Mouse (Mus musculus) neural tube, embryonic 10.5 days (tissue): ENCODE data around the gene Akap13.

Experiments used
- DNase-seq: peaks from one replicate; pipeline ENCODE4 v3.0.0-alpha.2; 2017; ENCODE audit warnings: low spot score; ENCODE audit errors: extremely low spot score

Gene Akap13

DNA sequence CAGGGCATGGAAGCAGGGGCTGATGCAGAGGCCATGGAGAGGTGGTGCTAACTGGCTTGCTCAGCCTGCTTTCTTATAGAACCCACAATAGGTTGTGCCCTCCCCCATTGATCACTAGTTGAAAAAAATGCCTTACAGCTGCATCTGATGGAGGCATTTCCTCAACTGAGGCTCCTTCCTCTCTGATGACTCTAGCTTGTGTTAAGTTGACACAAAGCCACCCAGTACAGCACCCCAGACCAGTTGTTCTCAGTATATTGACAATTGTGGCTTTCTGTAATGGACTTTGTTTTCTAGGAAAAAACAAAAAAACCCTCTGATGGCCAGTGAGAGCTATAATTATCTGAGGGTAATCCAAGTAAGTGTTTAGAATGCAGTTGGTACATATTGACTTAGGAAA, 178.1 kb downstream of the Akap13 start:
- no peak for DNase-seq

GRCm38 (mm10) chr7:75633807-75634526, 178.6 kb downstream of the Akap13 start:
- DNase-seq: no peak

GRCm38 (mm10) chr7:75638769-75639168, 183.4 kb downstream of the Akap13 start:
- DNase-seq: no peak

DNA sequence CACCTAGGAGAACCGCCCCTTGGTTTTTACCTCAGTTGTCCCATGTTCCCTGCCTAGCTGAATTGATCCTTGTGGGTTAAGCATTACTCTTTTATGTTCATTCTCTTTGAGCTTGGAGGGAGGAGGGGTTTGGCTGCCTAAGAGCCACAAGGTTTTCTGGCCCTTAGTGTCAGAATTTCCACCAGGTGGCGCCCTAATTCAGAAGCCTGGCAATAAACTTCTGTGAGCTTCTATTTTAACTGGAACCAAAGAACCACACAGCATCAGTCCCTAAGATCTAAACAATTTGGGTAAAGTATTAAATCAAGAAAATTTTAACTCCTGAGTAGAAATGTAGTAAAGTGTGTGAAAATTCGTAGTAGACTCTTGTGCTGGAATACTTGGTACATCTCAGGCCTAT, 184.2 kb downstream of the Akap13 start:
- DNase-seq: peak; percentile 60

DNA sequence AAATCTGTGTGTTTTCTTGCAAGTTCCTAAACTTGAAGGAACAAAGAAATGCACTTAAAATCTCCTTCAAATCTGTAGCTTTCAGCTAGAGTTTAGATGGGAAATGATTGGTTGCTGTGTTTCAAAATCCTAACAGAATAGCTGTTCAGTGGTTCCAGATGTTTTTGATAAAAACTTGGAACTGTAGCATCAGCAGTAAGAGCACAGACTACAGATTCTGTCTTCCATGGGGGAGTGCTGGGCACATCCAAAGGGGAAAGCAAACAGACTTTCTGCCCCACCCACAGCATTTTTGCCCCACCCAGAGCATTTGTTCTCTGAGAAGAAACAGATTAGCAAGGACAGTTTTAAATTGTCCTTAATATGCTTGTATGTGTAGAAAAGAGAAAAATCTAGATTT, 184.7 kb downstream of the Akap13 start:
- no peak for DNase-seq

DNA sequence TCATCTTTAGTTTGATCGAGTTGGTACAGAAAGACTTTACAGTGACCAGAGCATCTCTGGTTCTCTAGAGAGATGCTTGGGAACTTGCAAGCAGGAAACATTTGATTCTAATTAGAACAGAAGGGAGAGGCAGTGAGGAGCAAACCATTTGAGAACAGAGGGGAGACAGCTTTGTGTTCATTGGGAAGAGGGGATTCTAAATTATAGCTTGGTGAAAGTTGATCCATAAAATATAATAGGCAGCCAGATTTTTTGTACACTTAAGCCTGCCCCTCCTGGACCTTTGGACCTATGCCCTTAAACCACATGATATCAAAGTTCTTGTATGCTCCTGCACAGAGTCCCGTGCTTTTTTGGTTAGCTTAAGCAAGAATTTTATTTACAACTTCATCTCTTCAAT, 185.3 kb downstream of the Akap13 start:
- no peak for DNase-seq

DNA sequence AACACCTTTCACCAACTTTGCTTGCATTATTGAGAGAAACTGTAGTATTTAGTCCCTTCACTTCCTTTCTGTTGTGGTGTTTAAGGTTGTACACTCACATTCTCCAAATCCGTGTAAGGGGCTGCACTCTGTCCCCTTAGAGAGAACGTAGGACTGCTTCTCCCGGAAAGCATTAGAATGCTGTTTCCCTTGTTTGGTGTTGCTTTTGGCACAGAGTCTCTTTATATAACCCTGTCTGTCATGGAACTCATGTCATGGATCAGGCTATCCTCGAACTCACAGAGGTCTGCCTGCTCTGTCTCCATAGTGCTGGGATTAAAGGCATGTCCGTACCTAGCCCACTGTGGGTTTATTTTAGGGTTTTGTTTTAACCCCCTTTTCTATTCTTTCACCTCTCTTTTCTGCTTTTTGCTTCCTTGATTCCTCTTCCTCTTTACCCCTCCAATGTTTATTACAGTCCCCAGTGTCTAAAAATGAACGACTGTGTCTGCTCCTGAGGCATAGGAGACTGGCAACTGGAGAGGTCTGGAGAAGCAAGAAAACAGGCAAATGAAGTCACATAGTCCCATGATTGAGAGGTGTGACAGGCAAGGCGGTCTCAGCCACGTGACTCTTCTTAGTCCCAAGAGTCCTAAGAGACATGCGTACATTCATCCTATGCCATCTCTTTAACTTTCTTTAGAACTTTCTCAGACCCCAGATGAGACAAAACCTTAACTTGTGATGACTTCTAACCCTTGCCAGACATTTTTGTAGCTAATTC, 186.3 kb downstream of the Akap13 start:
- no peak for DNase-seq

DNA sequence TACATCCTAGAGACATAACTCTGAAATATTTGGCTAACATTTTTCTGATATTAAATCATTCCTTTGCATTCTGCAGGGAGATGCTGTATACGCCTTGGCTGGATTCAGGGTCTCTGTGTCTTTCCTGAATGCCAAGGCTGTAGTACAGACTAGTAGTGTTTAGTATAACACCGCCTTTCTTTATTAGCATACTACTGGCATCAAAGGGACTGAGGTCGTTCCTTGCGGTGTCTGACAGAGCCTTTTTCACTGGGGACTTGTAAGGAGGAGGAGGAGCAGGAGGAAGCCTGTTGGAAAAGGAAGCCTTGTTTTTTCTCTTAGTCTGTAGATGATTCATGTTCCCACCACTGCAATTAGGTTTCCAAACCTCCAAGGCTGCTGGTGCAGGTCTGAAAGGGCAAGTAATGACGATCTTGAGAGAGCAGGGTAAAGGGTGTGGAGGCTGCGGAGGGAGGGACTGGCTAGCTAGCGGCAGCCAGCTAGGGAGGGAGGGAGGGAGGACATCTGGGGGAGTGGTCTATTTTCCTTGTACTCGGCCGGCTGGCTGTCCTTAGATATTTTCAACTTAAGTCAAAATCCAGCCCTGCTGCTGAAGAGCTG, 186.9 kb downstream of the Akap13 start:
- peak; percentile 68 for DNase-seq

GRCm38 (mm10) chr7:75642846-75643563, 187.7 kb downstream of the Akap13 start:
- DNase-seq: no peak

DNA sequence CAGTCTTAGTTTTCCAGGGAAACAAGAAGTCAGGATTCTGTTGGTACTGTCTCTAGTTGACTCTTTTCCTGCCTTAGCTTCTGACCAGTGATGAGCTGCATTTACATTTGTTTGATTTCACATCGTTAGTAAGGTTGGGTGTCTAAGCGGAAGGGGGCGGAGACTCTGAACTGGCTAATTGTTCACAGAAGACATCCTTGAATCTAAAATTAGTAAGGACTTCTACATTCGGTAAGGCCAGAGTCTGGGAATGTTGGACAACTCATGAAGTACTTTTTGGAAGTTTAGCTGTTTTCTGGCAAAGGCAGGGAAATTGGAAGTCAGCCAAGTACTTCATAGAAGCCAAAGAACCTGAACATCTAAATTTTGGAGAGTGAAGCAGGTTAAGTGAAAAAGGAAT, 188.7 kb downstream of the Akap13 start:
- no peak for DNase-seq

- DNase-seq: no peak
These were observed 189.3 kb downstream of the Akap13 start for GRCm38 (mm10) chr7:75644585-75644984.

DNA sequence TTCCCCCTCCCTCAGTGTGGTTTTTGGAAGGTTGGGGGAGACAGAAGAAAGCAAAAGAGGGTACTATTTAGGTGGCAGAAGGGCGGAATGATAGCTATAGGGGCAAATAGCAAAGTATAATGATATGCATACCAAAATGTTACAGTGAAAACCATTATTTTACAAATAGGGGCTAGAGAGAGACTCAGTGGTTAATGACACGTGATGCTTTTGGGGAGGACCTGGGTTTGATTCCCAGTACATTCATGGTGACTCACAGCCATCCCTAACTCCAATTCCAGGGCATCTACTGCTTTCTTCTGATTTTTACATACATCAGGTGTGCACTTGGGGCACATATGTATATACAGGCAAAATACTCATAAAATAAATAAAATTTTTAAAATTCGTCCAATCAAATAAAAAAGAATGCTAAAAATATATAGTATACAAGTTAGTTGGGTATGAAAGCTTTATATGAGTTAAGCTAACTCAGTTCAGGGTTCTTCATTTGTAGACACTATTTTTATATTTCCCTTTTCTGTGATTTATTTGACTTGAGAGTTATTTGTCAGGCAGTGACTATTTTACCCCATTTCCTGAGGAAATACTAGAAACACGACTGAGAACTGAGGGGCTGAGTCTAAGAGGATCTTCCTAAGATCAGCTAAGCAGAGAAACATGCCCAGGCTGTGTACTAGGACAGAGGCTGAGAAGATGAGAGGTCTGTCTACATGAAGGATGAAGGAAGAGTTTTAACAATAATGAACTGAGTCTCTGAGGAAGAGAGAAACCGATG, 190.0 kb downstream of the Akap13 start:
- DNase-seq: no peak

DNA sequence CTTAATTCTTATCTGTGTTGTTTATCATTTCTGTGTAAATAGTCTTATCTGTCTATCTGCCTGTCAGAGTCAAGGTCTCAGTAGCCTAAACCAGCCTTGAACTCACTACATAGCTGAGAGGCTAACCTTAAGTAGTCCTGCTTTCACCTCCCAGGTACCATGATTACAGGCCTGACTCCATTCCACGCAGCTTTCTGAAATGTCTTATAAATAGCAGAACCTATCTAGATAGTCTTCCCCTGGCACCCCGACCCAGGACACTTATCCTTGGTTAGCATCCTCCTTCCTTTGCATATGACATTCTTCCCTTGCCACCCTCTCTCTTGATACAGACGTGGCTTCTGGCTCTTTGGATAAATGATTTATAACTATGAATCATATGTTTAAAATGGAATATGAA, 192.7 kb downstream of the Akap13 start:
- no peak for DNase-seq

GRCm38 (mm10) chr7:75648961-75649360, 193.6 kb downstream of the Akap13 start:
- no peak for DNase-seq

GRCm38 (mm10) chr7:75649966-75650365, 194.6 kb downstream of the Akap13 start:
- DNase-seq: no peak

DNA sequence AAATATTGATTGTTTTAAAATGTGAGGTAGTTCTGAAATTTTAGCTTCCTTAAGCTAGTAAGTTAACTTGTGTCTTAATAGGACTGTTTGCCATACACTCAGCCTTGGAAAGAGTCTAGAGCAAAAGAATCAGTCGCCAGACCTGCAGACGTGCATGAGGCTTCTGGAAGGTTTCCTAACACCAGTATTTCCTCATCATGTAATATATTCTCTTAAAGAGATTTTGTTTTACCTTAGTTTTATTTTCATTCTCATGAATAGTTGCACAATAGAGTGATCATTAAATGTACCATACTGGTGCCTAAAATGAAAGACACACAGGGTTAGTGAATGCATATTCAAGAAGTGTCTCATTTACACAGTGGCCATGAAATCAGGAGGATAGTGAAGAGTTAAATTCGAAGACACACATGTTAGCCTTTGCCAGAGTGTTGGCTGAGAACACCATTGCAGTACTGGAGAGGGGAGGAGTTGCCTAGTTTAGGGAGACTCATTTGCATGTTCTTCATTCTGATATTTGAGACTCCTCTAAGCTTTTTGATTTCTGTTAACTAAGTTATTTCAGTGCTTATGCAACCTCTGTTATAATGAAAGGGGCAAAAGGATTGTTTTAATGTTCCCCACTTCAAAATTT, 198.5 kb downstream of the Akap13 start:
- no peak for DNase-seq

DNA sequence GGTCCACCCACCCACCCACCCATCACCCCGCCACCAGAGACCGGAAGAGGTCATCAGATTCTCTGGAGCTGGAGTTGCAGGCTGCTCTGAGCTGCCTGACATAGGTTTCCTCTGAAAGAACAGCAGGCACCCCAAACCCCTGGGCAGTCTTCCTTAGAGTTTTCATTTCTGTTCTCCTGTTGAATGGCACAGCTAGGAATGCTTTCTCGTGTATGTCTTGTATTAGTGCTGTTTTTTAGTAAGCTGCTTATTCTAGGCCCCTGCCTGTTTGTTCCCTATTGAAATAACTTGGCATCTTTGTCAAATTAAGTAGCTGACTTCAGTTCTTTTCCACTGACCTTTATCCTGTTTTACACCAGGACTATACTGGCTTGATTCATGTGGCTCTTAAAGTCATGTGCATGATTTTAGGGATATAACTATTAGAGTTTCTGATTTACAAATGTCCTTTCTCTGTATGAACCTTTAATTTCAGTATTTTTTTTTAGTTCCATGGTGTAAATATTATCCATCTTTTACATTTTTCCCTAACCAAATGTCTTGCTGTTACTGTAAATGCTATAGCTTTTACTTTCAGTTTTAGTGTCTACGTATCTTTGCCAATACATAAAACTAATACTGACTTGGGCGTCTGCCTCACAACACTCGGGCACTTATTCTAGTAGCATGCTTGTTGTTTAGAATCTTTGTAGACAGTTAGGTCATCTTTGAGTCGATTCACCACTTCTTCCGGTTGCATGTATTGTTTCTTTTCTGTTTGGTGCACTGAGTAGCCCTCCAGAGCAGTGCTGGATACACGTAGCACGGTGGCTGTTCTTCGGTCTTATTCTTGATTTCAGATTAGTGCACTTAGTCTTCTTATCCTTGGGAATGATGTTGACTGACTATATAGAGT, 200.1 kb downstream of the Akap13 start:
- DNase-seq: no peak

DNA sequence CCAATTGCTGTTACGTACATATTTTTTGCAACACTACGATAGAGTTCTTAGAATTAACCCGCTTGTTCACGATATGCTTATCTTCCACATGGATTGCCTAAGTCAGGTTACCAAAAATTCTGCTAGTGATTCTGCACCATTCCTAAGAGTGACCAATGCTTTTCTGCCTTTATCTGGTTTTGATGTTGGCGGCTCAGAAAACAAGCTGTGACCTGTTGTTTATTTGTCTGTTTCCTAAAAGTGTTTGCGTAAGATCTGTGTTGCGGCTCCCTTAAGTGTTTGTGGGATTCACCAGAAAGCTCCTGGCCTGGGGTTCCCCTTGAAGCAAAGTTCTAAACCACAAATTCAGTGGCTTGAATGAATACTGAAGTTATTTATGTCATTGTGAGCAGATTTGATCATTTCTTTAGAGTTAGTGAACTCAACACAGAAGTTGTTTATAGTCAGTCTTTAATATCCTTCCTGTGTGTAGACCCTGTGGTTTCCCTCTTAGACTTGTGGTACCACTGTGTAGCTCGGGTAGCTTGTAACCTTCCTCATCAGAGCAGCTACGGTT, 201.0 kb downstream of the Akap13 start:
- DNase-seq: no peak

DNA sequence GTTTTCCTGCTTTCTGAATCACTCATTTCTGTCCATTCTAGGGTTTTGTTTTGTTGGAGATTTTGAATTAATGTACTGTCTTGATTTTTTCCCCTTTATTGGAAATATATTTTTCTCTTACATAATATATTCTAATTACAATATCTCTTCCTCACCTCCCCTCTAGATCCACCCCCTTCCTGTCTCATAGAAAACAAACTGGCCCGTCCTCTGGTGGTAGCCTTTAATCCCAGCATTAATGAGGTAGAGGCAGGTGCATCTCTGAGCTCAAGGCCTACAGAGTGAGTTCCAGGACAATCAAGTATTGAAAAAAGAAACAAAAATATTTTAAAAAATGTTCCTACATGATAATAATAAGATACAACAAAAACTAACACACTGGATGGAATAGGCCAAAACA, 201.6 kb downstream of the Akap13 start:
- DNase-seq: no peak
